Mouse (Mus musculus): ENCODE data around the gene Maf.
A peak's percentile ranks its signal among the peaks of the same experiment; 100 is the strongest.

Maf gene

DNA sequence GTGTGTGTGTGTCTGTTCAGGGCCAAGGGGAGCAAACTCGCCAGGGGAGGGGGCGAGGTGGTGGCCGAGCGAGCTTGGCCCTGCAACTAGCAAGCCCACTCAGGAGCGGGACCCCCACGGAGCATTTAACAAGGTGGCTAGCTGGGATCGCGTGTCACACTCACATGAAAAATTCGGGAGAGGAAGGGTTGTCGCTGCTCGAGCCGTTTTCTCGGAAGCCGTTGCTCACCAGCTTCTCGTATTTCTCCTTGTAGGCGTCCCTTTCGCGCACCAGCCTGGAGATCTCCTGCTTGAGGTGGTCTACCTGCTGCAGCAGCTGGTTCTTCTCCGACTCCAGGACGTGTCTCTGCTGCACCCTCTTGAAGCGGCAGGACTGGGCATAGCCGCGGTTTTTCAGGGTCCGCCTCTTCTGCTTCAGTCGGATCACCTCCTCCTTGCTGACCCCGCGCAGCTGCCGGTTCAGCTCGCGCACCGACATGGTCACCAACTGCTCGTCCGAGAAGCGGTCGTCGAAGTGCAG lies 1.9 kb downstream of the Maf start:
- DNase-seq (ENCODE audit: low spot score in 2 of 2): peak in 1 of 2 experiments; percentile 5

GRCm38 (mm10) chr8:115703056-115703455 lies 4.5 kb downstream of the Maf start:
- DNase-seq (ENCODE audit: low spot score in 2 of 2): no peak

GRCm38 (mm10) chr8:115701001-115701400 lies 6.6 kb downstream of the Maf start:
- no peak for DNase-seq (ENCODE audit: low spot score in 2 of 2)

GRCm38 (mm10) chr8:115699151-115699550 lies 8.4 kb downstream of the Maf start:
- no peak for DNase-seq (ENCODE audit: low spot score in 2 of 2)

DNA sequence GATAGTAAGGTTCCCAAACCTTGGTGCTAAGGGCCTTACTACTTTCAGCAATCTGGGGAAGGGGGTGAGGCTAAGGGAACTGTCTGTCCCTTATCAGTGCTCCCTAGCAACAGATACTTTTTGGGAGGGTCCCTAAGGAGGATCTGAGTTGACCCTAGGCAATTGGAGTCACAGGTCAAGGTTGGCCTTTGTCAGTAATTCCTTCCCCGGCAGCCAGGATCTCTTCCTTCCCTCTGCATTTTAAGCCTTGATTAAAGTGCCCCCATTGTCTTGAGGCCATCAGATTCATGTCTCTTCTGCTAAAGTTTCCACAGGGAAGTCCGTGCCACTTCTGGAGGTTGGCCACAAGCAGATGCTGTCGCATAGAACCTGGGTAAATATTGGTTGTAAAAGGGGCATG lies 10.2 kb downstream of the Maf start:
- DNase-seq (ENCODE audit: low spot score in 2 of 2): no peak

DNA sequence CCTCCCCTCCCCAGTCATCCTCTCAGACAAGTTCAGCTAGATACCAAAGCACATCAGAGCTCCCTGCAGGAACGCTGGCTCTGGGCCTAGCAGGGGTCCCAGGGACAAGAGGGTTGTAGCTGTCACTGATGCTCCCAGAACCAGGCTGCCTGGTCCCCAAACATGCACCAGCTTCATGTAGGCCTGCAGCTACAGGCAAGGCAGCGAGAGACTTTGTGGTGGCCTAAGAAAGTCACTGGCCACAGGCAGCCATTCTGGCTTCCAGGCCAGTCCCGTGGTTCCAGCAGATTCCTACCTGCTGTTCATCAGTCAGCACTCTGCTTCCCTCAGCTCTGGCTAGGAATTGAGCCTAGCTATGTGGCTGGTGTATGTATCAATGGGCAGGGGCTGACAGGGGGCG lies 10.9 kb downstream of the Maf start:
- DNase-seq (ENCODE audit: low spot score in 2 of 2): no peak

GRCm38 (mm10) chr8:115687349-115687748 lies 20.2 kb downstream of the Maf start:
- DNase-seq (ENCODE audit: low spot score in 2 of 2): no peak

- no peak for DNase-seq (ENCODE audit: low spot score in 2 of 2)
Observed at GRCm38 (mm10) chr8:115683309-115683708, 24.3 kb downstream of the Maf start.

DNA sequence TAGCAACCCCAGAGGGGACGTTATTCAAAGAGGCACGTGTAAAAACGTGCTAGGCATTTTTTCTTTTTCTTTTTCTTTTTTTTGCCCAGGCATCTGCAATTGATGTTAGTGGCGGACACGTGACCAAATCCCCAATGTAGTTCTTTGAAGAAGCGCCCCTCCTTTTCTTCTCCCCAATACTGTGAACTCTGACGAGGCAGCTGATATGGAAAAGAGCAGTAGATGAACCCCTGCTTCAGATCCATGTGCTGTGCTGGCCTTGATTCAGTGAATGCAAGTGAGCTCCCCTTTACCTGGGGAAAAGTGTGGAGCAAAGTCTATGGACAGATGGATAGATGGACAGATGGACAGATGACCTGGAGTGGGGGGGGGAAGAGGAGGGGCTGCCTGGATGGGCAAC lies 28.1 kb downstream of the Maf start:
- DNase-seq (ENCODE audit: low spot score in 2 of 2): no peak

DNA sequence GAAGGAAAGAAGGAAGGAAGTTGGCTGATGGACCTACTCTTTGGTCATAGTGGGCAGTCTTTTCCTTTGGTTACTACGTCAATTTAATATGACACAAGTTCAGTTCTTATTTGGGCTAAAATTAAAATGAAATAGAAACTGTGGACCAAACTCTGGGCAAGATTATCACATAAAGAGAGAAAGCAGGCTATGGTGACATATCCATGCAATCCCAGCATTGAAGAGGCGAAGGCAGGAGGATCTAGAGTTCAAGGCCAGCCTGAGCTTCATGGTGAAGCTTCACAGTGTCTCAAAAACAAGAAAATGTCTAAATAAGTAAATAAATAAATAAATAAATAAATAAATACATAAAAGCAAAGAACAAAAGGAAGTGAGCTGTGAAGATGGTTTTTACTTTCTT lies 42.7 kb downstream of the Maf start:
- DNase-seq (ENCODE audit: low spot score in 2 of 2): no peak

- DNase-seq (ENCODE audit: low spot score in 2 of 2): no peak
Observed at GRCm38 (mm10) chr8:115650110-115650521, 57.5 kb downstream of the Maf start.

GRCm38 (mm10) chr8:115645139-115645538 lies 62.5 kb downstream of the Maf start:
- DNase-seq (ENCODE audit: low spot score in 2 of 2): no peak

DNA sequence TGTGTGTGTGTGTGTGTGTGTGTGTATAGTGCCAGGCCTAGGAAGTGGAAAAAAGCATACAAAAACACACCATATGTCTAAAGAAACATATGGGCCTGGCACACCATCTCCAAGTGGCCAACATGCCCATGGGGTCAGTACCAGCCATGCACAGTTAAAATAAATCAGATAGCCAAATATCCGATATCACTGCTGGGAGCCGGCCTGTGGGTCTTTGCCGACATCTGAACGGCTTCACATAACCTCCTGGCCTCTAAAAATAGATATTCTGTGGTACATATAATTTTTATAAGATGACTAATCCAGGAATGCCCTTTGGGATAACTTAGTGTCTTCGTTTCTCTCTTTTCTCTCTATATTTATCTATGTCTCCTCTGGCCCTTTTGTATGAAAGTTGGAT lies 65.7 kb downstream of the Maf start:
- DNase-seq (ENCODE audit: low spot score in 2 of 2): no peak

GRCm38 (mm10) chr8:115639951-115640350 lies 67.6 kb downstream of the Maf start:
- no peak for DNase-seq (ENCODE audit: low spot score in 2 of 2)

GRCm38 (mm10) chr8:115636751-115637150 lies 70.8 kb downstream of the Maf start:
- no peak for DNase-seq (ENCODE audit: low spot score in 2 of 2)

All from spleen, postnatal 14 days (tissue).